Mouse (Mus musculus): ENCODE results near the gene Cldnd2.

DNA sequence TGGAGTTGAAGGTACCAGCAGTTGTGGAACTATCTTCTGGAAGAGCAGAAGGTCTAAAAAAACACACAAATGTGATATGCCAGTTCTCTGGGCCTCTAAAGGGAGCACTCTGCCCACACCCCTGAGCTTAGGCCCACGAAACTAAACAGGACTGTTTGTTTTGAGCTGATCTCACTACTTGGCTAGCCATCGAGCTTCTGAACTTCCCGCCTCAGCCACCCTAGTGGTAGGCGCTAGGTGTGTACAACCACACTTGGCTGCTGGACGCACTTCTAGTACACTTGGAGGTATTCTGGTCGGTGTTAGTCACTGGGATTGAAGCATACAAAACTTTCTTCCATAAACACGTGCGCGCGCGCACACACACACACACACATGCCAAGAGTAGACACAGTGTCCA, 11.1 kb downstream of the Cldnd2 start:
- TF ChIP-seq CTCF (IDR thresholded peaks at IDR 0.05): peak; percentile 7; the same call in 1 of the 2 replicates
- no peak for TF ChIP-seq EP300 (IDR thresholded peaks at IDR 0.05)
